Mouse (Mus musculus) E14TG2a.4 (cell line): ENCODE results near the gene Adgrf1.

Source experiments
- CTCF ChIP-seq: conservative IDR thresholded peaks from 2 replicates; pipeline ENCODE4 v1.5.1; 2014; ENCODE audit warnings: low read length
- NANOG ChIP-seq: IDR thresholded peaks from 2 replicates; pipeline ENCODE4 v1.6.1; 2014; ENCODE audit warnings: borderline replicate concordance, low read length, mixed read lengths
- POU5F1 ChIP-seq: IDR thresholded peaks from 2 replicates; pipeline ENCODE4 v1.6.1; 2014; ENCODE audit warnings: low read length, borderline replicate concordance

DNA sequence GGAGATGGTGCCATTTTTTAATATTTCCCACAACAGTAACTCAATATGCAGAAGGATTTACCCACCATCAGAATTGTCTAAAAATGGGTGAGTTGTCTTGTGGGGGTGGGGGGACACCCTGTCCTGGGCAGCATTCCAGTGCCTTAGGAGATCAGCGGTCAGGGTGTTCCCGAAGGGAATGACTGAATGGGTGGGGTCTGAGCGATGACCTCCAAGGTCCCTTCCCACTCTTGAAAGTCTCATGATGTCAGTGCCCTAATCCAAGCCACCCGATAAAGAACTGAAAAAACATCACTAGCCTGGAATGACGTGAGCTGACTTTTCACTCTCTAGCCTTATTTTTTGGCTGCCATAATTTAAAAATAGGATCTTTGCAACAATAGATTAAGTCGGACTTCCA, 95.2 kb downstream of the Adgrf1 start:
- TF ChIP-seq CTCF (no peak), POU5F1 (no peak), NANOG (no peak)
